Mouse (Mus musculus): Measurements from ENCODE around the gene Csnk1e.

- TF ChIP-seq CTCF (conservative IDR thresholded peaks at IDR 0.05 in 1 of 2, IDR thresholded peaks at IDR 0.05 in 1 of 2; ENCODE audit: low read depth in 2 of 2, low read length in 2 of 2) = no peak
- no peak for TF ChIP-seq USF2 (conservative IDR thresholded peaks at IDR 0.05; ENCODE audit: low read depth, low read length)
- TF ChIP-seq POLR2A (IDR thresholded peaks at IDR 0.05; ENCODE audit: low read depth, low read length) = no peak
These were observed 85.7 kb downstream of the Csnk1e start for GRCm38 (mm10) chr15:79369452-79370280.
